Mouse (Mus musculus): ENCODE results near the gene Gm12216. TPM values are rescaled to one million over a fixed set of nuclear protein-coding genes. Genes with fewer than 3 reads are reported as not detected.

Gm12216 gene
- total RNA-seq, 2 experiments from 2014 or later, result 3.0 to 5.9 TPM

GRCm38 (mm10) chr11:53816841-53817375 is 42.1 kb downstream of the Gm12216 start:
- H3K4me3 ChIP-seq, result no peak overlapping the region
- intact Hi-C loops (cut with DNase I), result no loop called here
- no peak for TF ChIP-seq CTCF (IDR thresholded peaks at IDR 0.05)
- H3K27ac ChIP-seq, result no peak overlapping the region
- DNase-seq (ENCODE audit: extremely low spot score in 1 of 2, low spot score in 2 of 2), result no peak

- H3K27ac ChIP-seq, result no peak overlapping the region
- no peak for DNase-seq (ENCODE audit: extremely low spot score in 1 of 2, low spot score in 2 of 2)
- no peak overlapping the region for H3K4me3 ChIP-seq
- TF ChIP-seq CTCF (IDR thresholded peaks at IDR 0.05), result no peak
- intact Hi-C loops (cut with DNase I), result no loop called here
Observed at GRCm38 (mm10) chr11:53814810-53815209, 44.2 kb downstream of the Gm12216 start.

GRCm38 (mm10) chr11:53813001-53813868 is 45.8 kb downstream of the Gm12216 start:
- no peak for TF ChIP-seq CTCF (IDR thresholded peaks at IDR 0.05)
- intact Hi-C loops (cut with DNase I), result no loop called here
- Histone ChIP-seq H3K4me3 (no peak overlapping the region), H3K27ac (no peak overlapping the region)
- no peak for DNase-seq (ENCODE audit: extremely low spot score in 1 of 2, low spot score in 2 of 2)

- DNase-seq (ENCODE audit: extremely low spot score in 1 of 2, low spot score in 2 of 2), result no peak
- intact Hi-C loops (cut with DNase I), result no loop called here
- H3K27ac ChIP-seq, result no peak overlapping the region
- H3K4me3 ChIP-seq, result no peak overlapping the region
- TF ChIP-seq CTCF (IDR thresholded peaks at IDR 0.05), result no peak
Observed at GRCm38 (mm10) chr11:53811312-53811711, 47.7 kb downstream of the Gm12216 start.

GRCm38 (mm10) chr11:53810749-53811148 is 48.3 kb downstream of the Gm12216 start:
- Histone ChIP-seq H3K27ac (no peak overlapping the region), H3K4me3 (no peak overlapping the region)
- DNase-seq (ENCODE audit: extremely low spot score in 1 of 2, low spot score in 2 of 2), result no peak
- no peak for TF ChIP-seq CTCF (IDR thresholded peaks at IDR 0.05)
- intact Hi-C loops (cut with DNase I), result no loop called here

GRCm38 (mm10) chr11:53810156-53810555 is 48.9 kb downstream of the Gm12216 start:
- DNase-seq (ENCODE audit: extremely low spot score in 1 of 2, low spot score in 2 of 2), result no peak
- no peak overlapping the region for H3K4me3 ChIP-seq
- TF ChIP-seq CTCF (IDR thresholded peaks at IDR 0.05), result no peak
- intact Hi-C loops (cut with DNase I), result no loop called here
- H3K27ac ChIP-seq, result no peak overlapping the region

- intact Hi-C loops (cut with DNase I), result no loop called here
- TF ChIP-seq CTCF (IDR thresholded peaks at IDR 0.05), result no peak
- H3K4me3 ChIP-seq, result no peak overlapping the region
- no peak overlapping the region for H3K27ac ChIP-seq
- no peak for DNase-seq (ENCODE audit: extremely low spot score in 1 of 2, low spot score in 2 of 2)
Observed at GRCm38 (mm10) chr11:53809354-53809753, 49.7 kb downstream of the Gm12216 start.

- no peak for DNase-seq (ENCODE audit: extremely low spot score in 1 of 2, low spot score in 2 of 2)
- no peak for TF ChIP-seq CTCF (IDR thresholded peaks at IDR 0.05)
- no peak overlapping the region for H3K4me3 ChIP-seq
- no peak overlapping the region for H3K27ac ChIP-seq
- intact Hi-C loops (cut with DNase I), result no loop called here
Observed at GRCm38 (mm10) chr11:53805786-53806185, 53.3 kb downstream of the Gm12216 start.

- no peak for DNase-seq (ENCODE audit: extremely low spot score in 1 of 2, low spot score in 2 of 2)
- intact Hi-C loops (cut with DNase I), result no loop called here
- H3K4me3 ChIP-seq, result no peak overlapping the region
- TF ChIP-seq CTCF (IDR thresholded peaks at IDR 0.05), result no peak
- no peak overlapping the region for H3K27ac ChIP-seq
Observed at GRCm38 (mm10) chr11:53804569-53805344, 54.3 kb downstream of the Gm12216 start.

- intact Hi-C loops (cut with DNase I), result no loop called here
- Histone ChIP-seq H3K27ac (no peak overlapping the region), H3K4me3 (no peak overlapping the region)
- no peak for DNase-seq (ENCODE audit: extremely low spot score in 1 of 2, low spot score in 2 of 2)
- no peak for TF ChIP-seq CTCF (IDR thresholded peaks at IDR 0.05)
Observed at GRCm38 (mm10) chr11:53803494-53803893, 55.6 kb downstream of the Gm12216 start.

- no peak overlapping the region for H3K4me3 ChIP-seq
- no peak for TF ChIP-seq CTCF (IDR thresholded peaks at IDR 0.05)
- no peak for DNase-seq (ENCODE audit: extremely low spot score in 1 of 2, low spot score in 2 of 2)
- no peak overlapping the region for H3K27ac ChIP-seq
- intact Hi-C loops (cut with DNase I), result no loop called here
Observed at GRCm38 (mm10) chr11:53803093-53803492, 56.0 kb downstream of the Gm12216 start.

- intact Hi-C loops (cut with DNase I), result no loop called here
- H3K27ac ChIP-seq, result no peak overlapping the region
- no peak for DNase-seq (ENCODE audit: extremely low spot score in 1 of 2, low spot score in 2 of 2)
- H3K4me3 ChIP-seq, result no peak overlapping the region
- TF ChIP-seq CTCF (IDR thresholded peaks at IDR 0.05), result no peak
Observed at GRCm38 (mm10) chr11:53800975-53801374, 58.1 kb downstream of the Gm12216 start.
